Mouse (Mus musculus): ENCODE results near the gene Hcfc1. TPM values are rescaled to one million over a fixed set of nuclear protein-coding genes. Genes with fewer than 3 reads are reported as not detected.

Gene Hcfc1
- polyA plus RNA-seq (2014; fragmentation: Nextera tagmentation; extraction: Ambion mirVana), result 84.0 and 85.5 TPM in 2 replicates

- WGBS, result 19% methylated on average over 58 of the region's 58 CpGs
- ATAC-seq (ENCODE audit: insufficient number of reproducible peaks, low FRiP score, low TSS enrichment, low read depth), result peak; percentile 75
- H3K9me3 ChIP-seq (ENCODE audit: control insufficient read depth, low read length), result no peaks in the 10 kb centered on the region
Measured at GRCm38 (mm10) chrX:73966248-73967176, at the start of gene Hcfc1. TSS of gene Hcfc1 (minus strand) at chrX:73966357.

GRCm38 (mm10) chrX:74014597-74014996, 48.4 kb upstream of the Hcfc1 start:
- 92% methylated on average over 1 of the region's 1 CpGs for WGBS
- no peak overlapping the region for H3K9ac ChIP-seq (ENCODE audit: low read length)
- H3K4me3 ChIP-seq (ENCODE audit: low read depth, low read length), result no peak overlapping the region
- H3K27me3 ChIP-seq (ENCODE audit: control insufficient read depth, insufficient read depth, low read length), result no peaks in the 10 kb centered on the region
- H3K27ac ChIP-seq (replicated peaks; ENCODE audit: low read depth, low read length), result no peak overlapping the region
- peaks cover 2% of the 10 kb centered on the region; the same call in 1 of the 2 replicates for H3K36me3 ChIP-seq (ENCODE audit: control insufficient read depth, insufficient read depth, low read length)
- H3K4me1 ChIP-seq (ENCODE audit: control insufficient read depth, insufficient read depth, low read length), result no peaks in the 10 kb centered on the region
- no peak for DNase-seq (ENCODE audit: low spot score)
- H3K9me3 ChIP-seq (ENCODE audit: control insufficient read depth, low read length), result no peaks in the 10 kb centered on the region
- ATAC-seq (ENCODE audit: insufficient number of reproducible peaks, low FRiP score, low TSS enrichment, low read depth), result no peak
- H3K4me2 ChIP-seq (ENCODE audit: low read depth, severe bottlenecking), result no peak overlapping the region

More at GRCm38 (mm10) chrX:73966248-73967176, at the start of gene Hcfc1:
- DNase-seq (ENCODE audit: low spot score), result peak; percentile 87
- Histone ChIP-seq H3K27me3 (ENCODE audit: control insufficient read depth, insufficient read depth, low read length) (0 out of 2 replicates have a peak, but pooled peaks cover 7% of the 10 kb centered on the region), H3K9ac (ENCODE audit: low read length) (peak within 1 kb of the TSS; percentile 81), H3K4me2 (ENCODE audit: low read depth, severe bottlenecking) (peak within 1 kb of the TSS; percentile 64), H3K4me3 (ENCODE audit: low read depth, low read length) (peak within 1 kb of the TSS; percentile 60), H3K36me3 (ENCODE audit: control insufficient read depth, insufficient read depth, low read length) (no peaks in the 10 kb centered on the region), H3K4me1 (ENCODE audit: control insufficient read depth, insufficient read depth, low read length) (peaks cover 3% of the 10 kb centered on the region; the same call in 1 of the 2 replicates), H3K27ac (replicated peaks; ENCODE audit: low read depth, low read length) (peak within 1 kb of the TSS; percentile 93)

- Histone ChIP-seq H3K27ac (replicated peaks; ENCODE audit: low read depth, low read length) (no peak overlapping the region), H3K4me1 (ENCODE audit: control insufficient read depth, insufficient read depth, low read length) (no peaks in the 10 kb centered on the region), H3K4me3 (ENCODE audit: low read depth, low read length) (no peak overlapping the region), H3K4me2 (ENCODE audit: low read depth, severe bottlenecking) (no peak overlapping the region), H3K27me3 (ENCODE audit: control insufficient read depth, insufficient read depth, low read length) (no peaks in the 10 kb centered on the region), H3K36me3 (ENCODE audit: control insufficient read depth, insufficient read depth, low read length) (no peaks in the 10 kb centered on the region), H3K9ac (ENCODE audit: low read length) (no peak overlapping the region), H3K9me3 (ENCODE audit: control insufficient read depth, low read length) (no peaks in the 10 kb centered on the region)
- ATAC-seq (ENCODE audit: insufficient number of reproducible peaks, low FRiP score, low TSS enrichment, low read depth) (no peak), DNase-seq (ENCODE audit: low spot score) (no peak)
- 50% methylated on average over 8 of the region's 8 CpGs for WGBS
Measured at GRCm38 (mm10) chrX:74008063-74008462, 41.9 kb upstream of the Hcfc1 start.

DNA sequence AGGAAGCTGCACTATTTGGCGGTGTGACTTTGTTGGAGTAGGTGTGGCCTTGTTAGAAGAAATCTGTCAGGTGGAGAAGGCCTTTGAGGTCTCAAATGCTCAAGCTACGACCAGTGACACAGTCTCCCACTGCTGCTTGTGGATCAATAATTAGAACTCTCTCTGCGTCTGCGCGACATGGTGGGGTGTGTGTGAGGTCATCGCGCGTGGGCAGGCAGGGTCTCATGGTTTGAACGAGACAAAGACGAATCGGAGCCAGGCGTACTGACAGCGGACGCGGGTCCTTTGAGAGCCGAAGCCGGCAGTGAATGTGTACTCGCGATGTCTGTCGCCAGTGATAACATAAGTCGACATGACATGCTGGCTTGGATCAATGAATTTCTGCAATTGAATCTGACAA, 40.2 kb upstream of the Hcfc1 start:
- WGBS, result 87% methylated on average over 21 of the region's 21 CpGs
- Histone ChIP-seq H3K4me2 (ENCODE audit: low read depth, severe bottlenecking) (no peak overlapping the region), H3K36me3 (ENCODE audit: control insufficient read depth, insufficient read depth, low read length) (no peaks in the 10 kb centered on the region), H3K9me3 (ENCODE audit: control insufficient read depth, low read length) (no peaks in the 10 kb centered on the region), H3K27me3 (ENCODE audit: control insufficient read depth, insufficient read depth, low read length) (no peaks in the 10 kb centered on the region), H3K27ac (replicated peaks; ENCODE audit: low read depth, low read length) (no peak overlapping the region), H3K4me1 (ENCODE audit: control insufficient read depth, insufficient read depth, low read length) (no peaks in the 10 kb centered on the region), H3K9ac (ENCODE audit: low read length) (no peak overlapping the region), H3K4me3 (ENCODE audit: low read depth, low read length) (no peak overlapping the region)
- ATAC-seq (ENCODE audit: insufficient number of reproducible peaks, low FRiP score, low TSS enrichment, low read depth), result no peak
- DNase-seq (ENCODE audit: low spot score), result no peak

DNA sequence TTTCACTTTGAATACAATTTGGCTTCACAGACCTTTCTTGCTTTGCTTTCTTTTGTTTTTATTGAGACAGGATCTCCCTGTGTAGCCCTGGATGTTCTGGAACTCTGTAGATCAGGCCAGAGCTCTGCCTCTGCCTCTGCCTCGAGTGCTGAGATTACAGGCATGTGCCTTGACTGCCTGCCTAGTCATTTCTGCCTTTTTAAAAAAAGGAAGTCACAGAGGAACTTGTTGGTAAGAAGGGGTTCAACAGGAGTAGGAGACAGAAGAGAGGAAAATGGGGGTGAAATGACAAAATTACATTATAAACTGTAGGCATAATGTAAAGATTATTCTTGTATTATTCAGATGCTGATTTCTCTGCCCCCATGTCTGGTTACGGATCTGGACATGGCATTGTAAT, 37.5 kb upstream of the Hcfc1 start:
- no peaks in the 10 kb centered on the region for H3K36me3 ChIP-seq (ENCODE audit: control insufficient read depth, insufficient read depth, low read length)
- DNase-seq (ENCODE audit: low spot score) (no peak), ATAC-seq (ENCODE audit: insufficient number of reproducible peaks, low FRiP score, low TSS enrichment, low read depth) (no peak)
- WGBS, result 66% methylated on average over 2 of the region's 2 CpGs
- no peaks in the 10 kb centered on the region for H3K27me3 ChIP-seq (ENCODE audit: control insufficient read depth, insufficient read depth, low read length)
- H3K4me3 ChIP-seq (ENCODE audit: low read depth, low read length), result no peak overlapping the region
- no peaks in the 10 kb centered on the region for H3K4me1 ChIP-seq (ENCODE audit: control insufficient read depth, insufficient read depth, low read length)
- H3K27ac ChIP-seq (replicated peaks; ENCODE audit: low read depth, low read length), result no peak overlapping the region
- no peaks in the 10 kb centered on the region for H3K9me3 ChIP-seq (ENCODE audit: control insufficient read depth, low read length)
- no peak overlapping the region for H3K4me2 ChIP-seq (ENCODE audit: low read depth, severe bottlenecking)
- H3K9ac ChIP-seq (ENCODE audit: low read length), result no peak overlapping the region

- no peaks in the 10 kb centered on the region for H3K4me1 ChIP-seq (ENCODE audit: control insufficient read depth, insufficient read depth, low read length)
- no peak overlapping the region for H3K4me2 ChIP-seq (ENCODE audit: low read depth, severe bottlenecking)
- no peaks in the 10 kb centered on the region for H3K27me3 ChIP-seq (ENCODE audit: control insufficient read depth, insufficient read depth, low read length)
- H3K4me3 ChIP-seq (ENCODE audit: low read depth, low read length), result no peak overlapping the region
- no peaks in the 10 kb centered on the region for H3K9me3 ChIP-seq (ENCODE audit: control insufficient read depth, low read length)
- H3K9ac ChIP-seq (ENCODE audit: low read length), result no peak overlapping the region
- no peak overlapping the region for H3K27ac ChIP-seq (replicated peaks; ENCODE audit: low read depth, low read length)
- 84% methylated on average over 3 of the region's 3 CpGs for WGBS
- no peaks in the 10 kb centered on the region for H3K36me3 ChIP-seq (ENCODE audit: control insufficient read depth, insufficient read depth, low read length)
- DNase-seq (ENCODE audit: low spot score) (no peak), ATAC-seq (ENCODE audit: insufficient number of reproducible peaks, low FRiP score, low TSS enrichment, low read depth) (no peak)
Measured at GRCm38 (mm10) chrX:74001024-74001423, 34.9 kb upstream of the Hcfc1 start.

DNA sequence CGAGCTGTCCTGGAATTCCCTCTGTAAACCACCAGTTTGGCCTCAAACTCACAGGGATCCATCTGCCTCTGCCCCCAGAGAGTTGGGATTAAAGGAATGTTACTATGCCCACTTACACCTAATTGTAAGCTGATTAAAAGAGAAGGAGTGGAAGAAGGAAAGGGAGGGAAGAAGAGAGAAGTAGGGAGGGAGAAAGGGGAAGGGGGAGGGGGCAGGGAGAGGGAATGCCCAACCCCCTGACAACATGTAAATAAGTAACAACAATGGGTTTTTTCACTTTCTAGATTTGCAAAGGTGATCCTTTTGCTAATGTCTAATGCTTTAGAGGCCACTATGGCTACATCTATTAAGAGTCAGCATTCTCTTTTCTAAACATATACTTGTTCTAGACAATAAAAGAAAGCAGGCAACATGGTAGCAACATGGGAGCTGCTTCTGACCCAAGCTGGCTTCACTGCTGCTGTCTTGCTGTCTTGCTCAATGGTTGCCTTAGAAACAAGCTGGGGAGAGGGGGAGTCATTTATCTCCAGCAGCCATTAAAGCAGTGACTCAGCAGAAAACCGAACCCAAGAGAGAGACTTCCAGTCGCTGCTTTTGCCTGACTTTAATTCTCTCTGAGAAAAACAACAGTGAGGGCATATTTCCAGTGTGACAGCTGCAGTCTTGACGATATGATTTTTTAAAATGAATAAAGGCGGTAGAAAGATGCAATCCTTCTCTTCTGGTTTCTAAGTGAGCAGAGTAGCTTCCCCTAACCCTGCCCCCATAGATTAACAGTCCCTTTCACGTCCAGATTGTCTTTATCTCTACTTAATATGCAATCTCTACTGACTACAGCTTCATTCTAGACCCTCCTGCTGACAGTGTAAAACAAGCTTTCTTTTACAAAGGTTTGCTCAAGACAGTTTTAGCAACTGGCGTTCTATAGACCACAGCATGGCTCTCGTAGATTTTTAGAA, 33.0 kb upstream of the Hcfc1 start:
- 33% methylated on average over 8 of the region's 8 CpGs for WGBS

GRCm38 (mm10) chrX:73977783-73978182, 11.6 kb upstream of the Hcfc1 start:
- no peak for DNase-seq (ENCODE audit: low spot score)
- no peak for ATAC-seq (ENCODE audit: insufficient number of reproducible peaks, low FRiP score, low TSS enrichment, low read depth)
- no peaks in the 10 kb centered on the region for H3K27me3 ChIP-seq (ENCODE audit: control insufficient read depth, insufficient read depth, low read length)
- 82% methylated on average over 1 of the region's 1 CpGs for WGBS
- no peaks in the 10 kb centered on the region for H3K9me3 ChIP-seq (ENCODE audit: control insufficient read depth, low read length)
- no peaks in the 10 kb centered on the region for H3K4me1 ChIP-seq (ENCODE audit: control insufficient read depth, insufficient read depth, low read length)
- H3K27ac ChIP-seq (replicated peaks; ENCODE audit: low read depth, low read length), result no peak overlapping the region
- H3K4me3 ChIP-seq (ENCODE audit: low read depth, low read length), result no peak overlapping the region
- no peak overlapping the region for H3K9ac ChIP-seq (ENCODE audit: low read length)
- no peak overlapping the region for H3K4me2 ChIP-seq (ENCODE audit: low read depth, severe bottlenecking)
- no peaks in the 10 kb centered on the region for H3K36me3 ChIP-seq (ENCODE audit: control insufficient read depth, insufficient read depth, low read length)

More for the DNA sequence above, 33.0 kb upstream of the Hcfc1 start:
- H3K36me3 ChIP-seq (ENCODE audit: control insufficient read depth, insufficient read depth, low read length), result no peaks in the 10 kb centered on the region
- no peak overlapping the region for H3K27ac ChIP-seq (replicated peaks; ENCODE audit: low read depth, low read length)
- ATAC-seq (ENCODE audit: insufficient number of reproducible peaks, low FRiP score, low TSS enrichment, low read depth) (no peak), DNase-seq (ENCODE audit: low spot score) (peak; percentile 24)
- H3K9ac ChIP-seq (ENCODE audit: low read length), result no peak overlapping the region
- H3K9me3 ChIP-seq (ENCODE audit: control insufficient read depth, low read length), result no peaks in the 10 kb centered on the region
- H3K4me1 ChIP-seq (ENCODE audit: control insufficient read depth, insufficient read depth, low read length), result no peaks in the 10 kb centered on the region
- no peak overlapping the region for H3K4me3 ChIP-seq (ENCODE audit: low read depth, low read length)
- no peaks in the 10 kb centered on the region for H3K27me3 ChIP-seq (ENCODE audit: control insufficient read depth, insufficient read depth, low read length)
- no peak overlapping the region for H3K4me2 ChIP-seq (ENCODE audit: low read depth, severe bottlenecking)

Measured in limb, embryonic 11.5 days (tissue).